Mouse (Mus musculus): ENCODE measurements at regions not wholly inside any gene's neighbourhood (a gene's known extent, or its start where the extent isn't known, plus 50 kb on each side); places are given as distances from the start of the nearest gene placed in this dataset.
A peak's percentile ranks its signal among the peaks of the same experiment; 100 is the strongest.

- no peak for DNase-seq (ENCODE audit: low read depth, low spot score)
Observed at GRCm38 (mm10) chr16:86189874-86190273, 288.2 kb upstream of the Adamts5 start.

- DNase-seq (ENCODE audit: low read depth, low spot score) = no peak
Observed at GRCm38 (mm10) chr16:86188966-86189365, 287.3 kb upstream of the Adamts5 start.

- peak; percentile 90 for DNase-seq (ENCODE audit: low read depth, low spot score)
Observed at GRCm38 (mm10) chr16:86187609-86188008, 286.0 kb upstream of the Adamts5 start.

- no peak for DNase-seq (ENCODE audit: low read depth, low spot score)
Observed at GRCm38 (mm10) chr16:86159021-86159815, 257.6 kb upstream of the Adamts5 start.

GRCm38 (mm10) chr16:86138171-86138570, 236.5 kb upstream of the Adamts5 start:
- no peak for DNase-seq (ENCODE audit: low read depth, low spot score)

- DNase-seq (ENCODE audit: low read depth, low spot score) = peak; percentile 41
Observed at GRCm38 (mm10) chr16:86136169-86136568, 234.5 kb upstream of the Adamts5 start.

GRCm38 (mm10) chr16:86127391-86127790, 225.8 kb upstream of the Adamts5 start:
- DNase-seq (ENCODE audit: low read depth, low spot score) = no peak

- DNase-seq (ENCODE audit: low read depth, low spot score) = no peak
Observed at GRCm38 (mm10) chr16:86124182-86124581, 222.6 kb upstream of the Adamts5 start.

- no peak for DNase-seq (ENCODE audit: low read depth, low spot score)
Observed at GRCm38 (mm10) chr16:86122936-86123335, 221.3 kb upstream of the Adamts5 start.

GRCm38 (mm10) chr16:86117959-86118358, 216.3 kb upstream of the Adamts5 start:
- DNase-seq (ENCODE audit: low read depth, low spot score) = no peak

GRCm38 (mm10) chr16:86115587-86116376, 214.2 kb upstream of the Adamts5 start:
- DNase-seq (ENCODE audit: low read depth, low spot score) = no peak

- DNase-seq (ENCODE audit: low read depth, low spot score) = peak; percentile 15
Observed at GRCm38 (mm10) chr16:86094461-86094860, 192.8 kb upstream of the Adamts5 start.

GRCm38 (mm10) chr16:86090175-86090574, 188.5 kb upstream of the Adamts5 start:
- no peak for DNase-seq (ENCODE audit: low read depth, low spot score)

GRCm38 (mm10) chr16:86087421-86087820, 185.8 kb upstream of the Adamts5 start:
- DNase-seq (ENCODE audit: low read depth, low spot score) = no peak

GRCm38 (mm10) chr16:86067628-86068364, 166.2 kb upstream of the Adamts5 start:
- no peak for DNase-seq (ENCODE audit: low read depth, low spot score)

GRCm38 (mm10) chr16:86060087-86060486, 158.5 kb upstream of the Adamts5 start:
- no peak for DNase-seq (ENCODE audit: low read depth, low spot score)

GRCm38 (mm10) chr16:86044695-86045094, 143.1 kb upstream of the Adamts5 start:
- no peak for DNase-seq (ENCODE audit: low read depth, low spot score)

GRCm38 (mm10) chr16:86034772-86035171, 133.1 kb upstream of the Adamts5 start:
- no peak for DNase-seq (ENCODE audit: low read depth, low spot score)

- no peak for DNase-seq (ENCODE audit: low read depth, low spot score)
Observed at GRCm38 (mm10) chr16:86027700-86028099, 126.1 kb upstream of the Adamts5 start.

GRCm38 (mm10) chr16:86015336-86015735, 113.7 kb upstream of the Adamts5 start:
- no peak for DNase-seq (ENCODE audit: low read depth, low spot score)

GRCm38 (mm10) chr16:86011051-86011450, 109.4 kb upstream of the Adamts5 start:
- DNase-seq (ENCODE audit: low read depth, low spot score) = no peak

Data from ES-CJ7 (cell line).